Mouse (Mus musculus) spleen, postnatal 10 days (tissue): Measurements from ENCODE around the gene Zbtb48.

Source experiments
- DNase-seq, 2 experiments: peaks; one replicate each; pipeline ENCODE4 v3.0.0; 2021 to 2022; ENCODE audit warnings: low spot score in 2 of 2

Gene Zbtb48

DNA sequence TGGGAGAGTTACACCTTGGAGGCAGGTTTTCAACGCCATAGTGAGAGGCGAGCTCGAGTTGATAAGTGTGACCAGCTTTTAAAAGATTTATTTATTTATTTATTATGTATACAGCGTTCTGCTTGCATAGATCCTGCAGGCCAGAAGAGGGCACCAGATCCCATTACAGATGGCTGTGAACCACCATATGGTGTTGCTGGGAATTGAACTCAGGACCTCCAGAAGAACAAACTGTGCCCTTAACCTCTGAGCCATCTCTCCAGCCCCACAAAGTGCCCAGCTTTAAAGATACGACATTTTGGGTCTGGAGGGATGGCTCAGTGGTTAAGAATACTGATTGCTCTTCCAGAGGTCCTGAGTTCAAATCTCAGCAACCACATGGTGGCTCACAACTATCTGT, 1.6 kb upstream of the Zbtb48 start:
- DNase-seq, result peak in 1 of 2 experiments; percentile 58

DNA sequence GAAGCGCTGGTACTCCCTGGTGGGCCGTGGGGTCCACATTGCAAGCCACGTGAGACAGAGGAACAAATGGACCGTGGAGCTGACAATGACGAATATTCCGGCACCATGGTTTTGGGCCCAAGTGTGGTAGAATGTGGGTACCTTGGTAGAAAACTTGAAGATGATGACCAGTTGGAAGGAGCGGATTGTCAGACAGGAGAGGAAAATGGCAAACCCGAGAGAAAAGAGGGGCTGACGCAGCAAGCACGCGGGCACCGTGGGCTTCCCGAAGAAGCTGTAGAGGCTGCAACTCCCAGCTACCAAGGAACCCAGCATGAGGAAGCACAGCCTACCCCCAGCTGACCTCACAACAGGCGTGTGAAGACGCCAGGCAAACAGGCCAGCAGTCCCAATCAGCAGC, 985 bp upstream of the Zbtb48 start:
- no peak for DNase-seq

DNA sequence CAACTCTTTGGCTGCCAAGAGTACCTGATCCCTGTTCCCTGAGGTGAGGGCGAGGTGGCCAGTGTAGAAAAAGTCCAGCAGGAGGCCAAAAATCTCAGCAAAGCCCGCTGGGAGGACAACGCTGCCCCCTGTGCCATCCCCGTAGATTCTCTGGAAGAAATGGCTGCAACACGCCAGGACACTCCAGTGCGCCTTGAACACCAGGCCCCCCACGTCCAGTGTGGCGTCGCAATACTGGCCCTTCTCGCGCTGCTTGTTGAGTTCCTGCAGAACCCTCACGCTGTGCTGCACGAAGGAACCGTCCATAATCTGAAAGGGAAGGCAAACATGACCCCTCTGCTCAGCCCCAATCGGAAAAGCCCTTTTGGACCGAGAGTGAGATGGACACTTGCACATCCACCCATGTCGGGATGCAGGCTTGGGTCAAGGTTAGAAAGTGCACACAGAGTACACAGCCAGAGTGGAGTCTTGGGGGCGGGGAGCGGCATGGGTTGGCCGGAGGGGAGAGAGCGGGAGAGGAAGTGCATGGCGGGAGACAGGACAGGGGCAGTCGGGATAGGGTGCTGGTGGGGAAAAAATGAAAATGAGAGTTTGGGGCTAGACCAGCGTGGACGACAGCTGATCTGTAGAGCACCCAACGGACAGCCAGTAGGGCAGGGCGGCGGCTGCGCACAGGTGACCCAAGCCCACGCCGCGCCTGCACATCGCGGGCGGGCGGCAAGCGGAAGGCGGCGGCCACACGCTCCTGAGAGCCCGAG, 541 bp downstream of the Zbtb48 start:
- DNase-seq, result peak in 1 of 2 experiments; percentile 30

DNA sequence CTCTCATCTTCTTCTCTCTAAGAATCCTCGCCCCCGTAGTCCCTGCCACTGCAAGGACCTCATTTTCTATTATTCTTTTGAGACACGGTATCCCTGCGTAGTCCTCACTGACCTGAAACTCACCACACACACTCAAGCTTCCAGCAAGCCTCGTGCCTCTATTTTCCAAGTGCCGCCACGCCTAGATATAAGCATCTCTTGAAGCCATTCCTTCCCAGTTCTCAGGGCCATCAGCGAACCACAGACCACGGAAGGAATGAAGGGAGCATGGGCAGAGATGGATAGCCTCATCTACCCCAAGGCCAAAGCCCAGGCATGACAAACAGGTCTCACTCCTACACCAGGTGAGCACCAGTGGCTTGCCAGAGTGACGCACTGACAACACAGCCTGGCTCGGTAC, 2.9 kb downstream of the Zbtb48 start:
- no peak for DNase-seq

DNA sequence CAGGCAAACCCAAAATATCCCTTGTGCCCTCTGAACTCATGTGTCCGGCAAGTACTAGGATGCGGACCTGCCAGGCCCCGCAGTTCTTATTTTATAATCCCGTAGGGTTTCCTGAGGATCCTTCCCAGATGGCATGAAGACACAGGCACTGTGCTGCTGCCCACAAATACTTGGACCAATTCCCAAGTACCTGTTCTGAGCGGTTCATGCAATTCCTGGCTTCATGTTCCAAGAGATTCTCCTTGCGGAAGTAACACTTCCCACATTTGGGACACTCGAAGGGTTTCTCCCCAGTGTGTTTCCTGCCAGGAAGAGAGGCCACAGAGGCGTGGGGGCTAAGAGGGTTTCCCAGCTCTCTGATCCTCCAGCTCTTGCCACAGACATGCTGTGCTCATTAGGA, 5.0 kb downstream of the Zbtb48 start:
- DNase-seq, result no peak

DNA sequence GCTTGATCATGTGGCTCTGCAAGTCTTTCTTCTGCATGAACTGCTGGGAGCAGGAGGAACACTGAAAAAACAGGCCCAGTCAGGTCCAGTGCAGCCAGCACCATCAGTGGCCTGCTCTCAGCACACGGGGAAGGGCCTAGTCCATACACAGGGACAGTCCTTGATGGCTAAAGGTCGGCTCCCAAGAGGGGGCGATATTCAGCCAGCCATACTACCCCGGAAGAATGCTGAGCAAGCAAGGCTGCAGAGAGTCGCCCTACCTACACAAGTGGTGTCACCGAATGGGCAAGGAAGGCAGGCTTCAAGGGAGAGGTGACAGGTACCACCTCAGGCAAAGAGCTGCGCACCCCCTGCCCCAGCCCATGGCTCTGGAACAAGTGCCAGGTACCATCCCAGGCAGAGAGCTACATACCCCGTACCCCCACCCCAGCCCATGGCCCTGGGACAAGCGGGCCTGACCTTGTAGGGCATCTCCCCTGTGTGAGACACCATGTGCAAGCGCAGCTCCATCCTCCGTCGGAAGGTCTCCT, 5.8 kb downstream of the Zbtb48 start:
- no peak for DNase-seq

DNA sequence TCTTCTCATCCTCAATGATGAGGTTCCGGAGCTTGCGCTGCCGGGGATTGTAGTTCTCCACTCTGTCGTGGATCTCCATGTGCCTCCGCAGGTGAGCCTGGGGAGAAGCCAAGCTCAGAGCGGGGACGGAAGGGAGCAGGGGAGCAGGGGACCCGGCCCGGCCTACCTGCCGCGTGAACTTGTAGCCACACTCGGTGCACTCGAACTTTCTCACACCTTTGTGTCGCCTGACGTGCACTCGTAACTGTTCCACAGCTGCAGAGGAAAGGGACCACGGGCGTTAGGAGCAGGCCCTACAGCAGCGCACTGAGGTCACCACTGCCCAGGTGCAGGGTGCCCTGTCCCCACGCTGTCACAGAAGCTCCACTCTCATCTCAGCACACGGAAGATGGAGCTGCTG, 7.4 kb downstream of the Zbtb48 start:
- DNase-seq, result no peak

DNA sequence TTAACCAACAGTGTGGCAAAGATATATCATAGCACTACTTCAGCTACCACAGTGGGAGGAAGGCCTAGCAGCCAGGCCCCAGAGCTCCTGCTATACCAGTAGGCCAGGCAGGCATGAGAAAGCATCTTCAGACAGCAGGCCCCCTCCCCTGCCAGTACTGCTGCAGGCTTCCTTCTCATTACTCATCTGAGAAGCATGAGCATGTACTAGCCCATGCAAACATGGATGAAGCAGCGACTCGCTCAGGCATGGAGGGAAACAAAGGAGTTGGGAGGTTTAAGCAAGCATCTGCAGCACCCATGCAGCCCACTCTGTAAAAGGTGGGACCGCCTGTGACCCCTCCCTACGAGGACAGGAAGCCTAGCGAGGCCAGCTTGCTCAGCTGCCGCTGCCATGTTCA, 8.4 kb downstream of the Zbtb48 start:
- DNase-seq, result no peak

DNA sequence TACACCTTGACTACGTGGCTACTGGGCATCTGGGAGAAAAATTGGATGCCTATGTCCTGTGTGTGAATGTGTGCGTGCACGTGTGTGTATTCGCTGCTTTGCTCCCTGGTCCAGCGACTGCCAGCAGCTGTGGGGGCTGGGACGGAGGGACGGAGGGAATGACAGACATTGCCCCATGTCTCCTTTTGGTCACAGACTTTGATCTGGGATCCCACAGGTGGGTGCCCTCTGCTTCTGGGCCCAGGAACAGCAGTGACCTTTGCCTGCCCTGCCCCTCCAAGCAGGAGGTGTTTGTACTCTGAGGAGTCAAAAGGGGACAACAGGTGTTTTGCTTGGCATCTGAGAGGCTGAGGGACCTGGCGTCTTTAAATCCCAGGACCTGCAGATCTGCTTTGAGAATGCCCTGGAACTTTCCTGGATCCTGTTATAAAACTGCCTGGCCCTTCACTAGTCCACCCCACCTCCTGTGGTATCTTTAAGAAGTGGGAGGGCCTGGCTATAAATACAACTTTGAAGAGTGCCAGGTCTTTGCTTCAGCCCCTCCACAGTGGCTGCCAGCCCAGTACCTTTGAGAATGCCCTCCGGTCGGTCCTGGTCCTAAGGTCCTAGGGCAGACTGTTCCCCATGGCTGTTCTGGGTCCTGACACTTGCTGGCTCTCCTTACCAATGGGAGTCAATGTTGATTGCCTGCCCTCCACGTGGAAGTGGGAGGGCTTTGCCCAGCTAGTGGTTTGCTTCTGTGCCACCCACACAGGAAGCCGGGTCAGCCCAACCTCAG, 14.2 kb downstream of the Zbtb48 start:
- DNase-seq, result no peak

DNA sequence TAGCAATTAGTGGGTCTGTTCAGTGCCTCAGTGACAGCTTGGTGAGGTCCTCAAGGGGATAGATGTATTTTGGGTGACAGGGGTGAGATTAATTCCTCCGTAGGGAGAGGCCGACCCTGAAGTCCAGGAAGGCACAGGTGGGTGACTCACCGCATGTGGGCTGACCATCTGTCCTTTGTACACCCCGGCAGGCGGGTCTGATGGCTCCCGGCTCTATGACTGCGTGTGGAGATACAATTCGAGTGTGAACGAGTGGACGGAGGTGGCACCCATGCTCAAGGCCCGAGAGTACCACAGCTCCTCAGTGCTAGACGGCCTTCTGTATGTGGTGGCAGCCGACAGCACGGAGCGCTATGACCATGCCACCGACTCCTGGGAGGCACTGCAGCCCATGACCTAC, 15.4 kb downstream of the Zbtb48 start:
- no peak for DNase-seq

DNA sequence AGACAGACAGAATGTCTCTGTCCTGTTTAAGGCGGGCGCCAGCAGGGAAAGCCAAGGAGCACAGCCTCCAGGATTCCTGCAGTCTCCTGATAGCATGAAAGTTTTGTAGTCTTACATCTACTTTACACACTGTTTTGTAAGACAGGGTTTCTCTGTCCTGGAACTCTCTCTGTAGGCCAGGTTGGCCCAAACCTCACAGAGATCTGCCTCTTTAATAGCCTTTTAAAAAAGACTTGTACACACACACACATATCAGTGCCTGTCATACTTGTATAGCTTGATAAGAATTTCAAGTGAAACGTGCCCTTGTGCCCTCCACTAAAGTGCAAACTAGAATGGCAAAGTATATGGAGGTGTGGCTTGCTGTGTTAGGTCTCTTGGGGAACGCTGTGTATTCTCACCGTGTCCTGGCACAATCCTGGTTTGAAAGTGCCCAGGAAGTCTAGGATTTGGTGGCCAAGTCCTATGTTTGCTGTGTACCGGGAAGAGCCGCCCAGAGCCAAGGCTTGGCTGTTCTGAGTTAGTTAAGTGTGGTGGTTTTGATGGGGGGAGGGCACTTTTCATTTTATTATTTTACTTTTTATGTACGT, 16.2 kb downstream of the Zbtb48 start:
- DNase-seq, result no peak

DNA sequence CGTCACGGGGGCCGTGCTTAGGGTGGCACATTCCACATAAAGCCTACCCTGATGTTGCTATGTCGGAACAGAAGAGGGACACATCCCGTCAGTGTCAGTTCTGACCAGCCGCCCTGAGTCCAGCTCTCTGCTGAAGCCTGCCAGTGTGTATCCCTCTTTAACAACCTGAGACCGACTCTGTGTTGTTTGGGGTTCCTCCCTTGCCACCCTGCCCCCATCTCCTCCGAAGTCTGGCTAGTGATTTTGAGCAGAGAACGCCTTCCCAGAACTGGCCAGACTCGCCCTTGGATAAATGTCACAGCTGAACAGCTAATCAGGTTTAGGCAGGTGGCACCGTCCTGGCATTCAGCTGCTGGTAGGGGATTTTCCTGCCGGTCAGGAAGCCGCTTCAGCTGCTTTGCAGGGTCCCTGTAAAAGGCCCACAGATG, 16.8 kb downstream of the Zbtb48 start:
- DNase-seq, result peak; percentile 24 to 55

DNA sequence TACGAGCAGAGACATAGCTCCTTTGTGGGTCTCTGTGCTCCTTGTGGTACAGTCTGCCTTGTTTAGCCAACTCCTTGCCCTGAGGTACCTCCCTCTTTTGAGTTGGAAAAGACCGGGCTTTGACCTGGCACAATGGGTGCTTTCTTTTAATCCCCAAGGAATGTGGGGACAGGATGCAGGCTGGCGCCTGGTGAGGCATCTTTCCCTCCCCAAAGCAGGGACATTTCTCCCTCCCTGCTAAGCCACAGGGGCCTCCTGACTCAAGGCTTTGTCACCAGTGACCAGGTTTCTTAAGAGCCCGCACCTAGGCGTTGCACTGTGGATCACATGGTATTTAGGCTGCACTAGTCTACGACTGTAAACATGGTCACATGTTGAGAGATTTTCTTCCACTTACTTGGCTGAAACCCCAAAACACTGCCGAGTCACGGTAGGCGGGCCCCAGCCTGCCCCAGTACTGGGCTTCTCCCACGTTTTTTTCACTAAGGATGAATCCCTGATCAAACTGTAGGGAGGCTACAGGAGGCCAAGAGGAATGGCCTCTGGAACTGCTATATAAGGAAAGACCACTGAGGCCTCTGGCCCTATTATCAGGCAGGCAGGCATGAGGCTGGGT, 17.3 kb downstream of the Zbtb48 start:
- peak; percentile 36 to 69 for DNase-seq

DNA sequence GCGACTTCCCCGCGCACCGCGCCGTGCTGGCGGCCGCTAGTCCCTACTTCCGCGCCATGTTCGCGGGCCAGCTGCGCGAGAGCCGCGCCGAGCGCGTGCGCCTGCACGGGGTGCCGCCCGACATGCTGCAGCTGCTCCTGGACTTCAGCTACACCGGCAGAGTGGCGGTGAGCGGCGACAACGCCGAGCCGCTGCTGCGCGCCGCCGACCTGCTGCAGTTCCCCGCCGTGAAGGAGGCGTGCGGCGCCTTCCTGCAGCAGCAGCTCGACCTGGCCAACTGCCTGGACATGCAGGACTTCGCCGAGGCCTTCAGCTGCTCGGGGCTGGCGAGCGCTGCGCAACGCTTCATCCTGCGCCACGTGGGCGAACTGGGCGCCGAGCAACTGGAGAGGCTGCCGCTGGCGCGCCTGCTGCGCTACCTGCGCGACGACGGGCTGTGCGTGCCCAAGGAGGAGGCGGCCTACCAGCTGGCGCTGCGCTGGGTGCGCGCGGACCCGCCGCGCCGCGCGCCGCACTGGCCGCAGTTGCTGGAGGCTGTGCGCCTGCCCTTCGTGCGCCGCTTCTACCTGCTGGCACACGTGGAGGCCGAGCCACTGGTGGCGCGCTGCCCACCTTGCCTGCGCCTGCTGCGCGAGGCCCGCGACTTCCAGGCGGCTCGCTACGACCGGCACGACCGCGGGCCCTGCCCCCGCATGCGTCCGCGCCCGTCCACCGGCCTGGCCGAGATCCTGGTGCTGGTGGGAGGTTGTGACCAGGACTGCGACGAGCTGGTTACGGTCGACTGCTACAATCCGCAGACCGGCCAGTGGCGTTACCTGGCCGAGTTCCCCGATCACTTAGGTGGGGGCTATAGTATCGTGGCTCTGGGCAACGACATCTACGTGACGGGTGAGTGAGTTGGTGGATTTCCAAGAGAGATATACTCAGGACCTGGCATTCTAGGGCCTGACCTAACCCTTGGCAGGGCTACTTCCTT, 18.1 kb downstream of the Zbtb48 start:
- DNase-seq, result peak in 1 of 2 experiments; percentile 63

DNA sequence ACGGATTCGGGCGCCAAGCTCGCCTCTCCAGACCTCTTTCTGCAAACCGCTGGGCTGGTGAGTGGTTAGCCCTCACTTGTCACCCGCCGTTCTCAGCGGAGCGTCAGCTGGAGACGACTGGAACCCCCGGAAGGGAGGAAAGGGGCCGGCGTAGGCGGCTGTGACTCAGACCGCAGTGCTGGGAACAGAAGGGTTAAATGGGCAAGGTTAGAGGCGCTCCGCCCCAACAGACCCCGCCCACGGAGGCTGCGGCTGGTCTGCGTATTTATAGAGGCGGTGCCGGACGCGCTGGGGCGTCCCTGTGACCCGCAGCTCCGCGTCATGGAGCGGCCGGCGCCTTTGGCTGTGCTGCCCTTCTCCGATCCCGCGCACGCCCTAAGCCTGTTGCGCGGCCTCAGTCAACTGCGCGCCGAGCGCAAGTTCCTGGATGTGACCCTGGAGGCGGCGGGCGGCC, 18.8 kb downstream of the Zbtb48 start, which contains the start of gene Klhl21:
Gene Klhl21, plus strand, starts transcription at position 182 of the 454 bp plus-strand sequence.
- peak; percentile 84 to 93 for DNase-seq

DNA sequence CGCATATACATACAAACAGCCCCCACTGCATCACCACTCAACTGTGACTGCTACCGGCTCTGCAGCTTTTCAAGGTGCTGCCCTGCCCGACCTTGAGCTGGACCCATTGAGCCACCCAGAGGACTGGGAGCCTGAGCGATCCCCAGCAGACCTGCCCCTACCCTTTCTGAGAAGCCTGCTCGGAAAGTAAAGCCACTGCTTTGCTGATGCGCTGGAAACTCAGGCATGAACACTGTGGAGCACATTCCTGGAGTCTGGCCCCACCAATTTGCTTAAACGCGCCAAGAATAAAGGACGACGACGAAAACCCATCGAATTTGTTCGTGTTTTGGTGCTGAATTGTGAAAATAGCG, 19.3 kb downstream of the Zbtb48 start:
- DNase-seq, result no peak

DNA sequence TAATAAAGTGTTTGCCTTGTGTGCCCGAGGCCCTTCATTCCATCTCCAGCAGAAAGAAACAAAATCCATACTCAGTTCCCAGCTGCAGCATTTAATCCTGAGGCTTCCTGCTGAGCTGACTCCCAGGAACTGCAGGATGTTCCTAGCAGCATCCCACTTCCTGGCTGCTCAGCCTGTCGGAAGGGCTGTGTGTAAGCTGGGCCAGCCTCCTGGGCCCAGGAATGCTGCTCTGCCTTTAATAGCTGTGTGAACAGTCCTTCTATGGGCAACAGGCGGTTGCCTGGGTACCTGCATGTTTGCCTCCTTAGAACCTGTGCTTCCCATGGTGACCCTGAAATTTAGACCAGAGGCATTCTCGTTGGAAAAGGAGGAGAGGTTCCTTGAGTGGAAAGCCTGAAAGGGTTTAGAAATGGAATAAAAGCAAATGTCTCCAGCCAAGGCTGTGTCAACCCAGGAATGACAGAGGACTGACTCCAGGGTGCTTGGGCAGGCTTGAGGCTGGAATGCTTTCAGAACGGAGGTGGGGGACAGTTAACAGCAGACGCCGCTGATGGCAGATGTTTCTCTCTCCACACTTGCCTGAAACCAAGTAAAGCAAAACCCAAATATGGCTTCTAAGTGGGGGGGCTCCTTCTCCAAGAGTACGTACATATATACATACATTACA, 19.9 kb downstream of the Zbtb48 start:
- no peak for DNase-seq

DNA sequence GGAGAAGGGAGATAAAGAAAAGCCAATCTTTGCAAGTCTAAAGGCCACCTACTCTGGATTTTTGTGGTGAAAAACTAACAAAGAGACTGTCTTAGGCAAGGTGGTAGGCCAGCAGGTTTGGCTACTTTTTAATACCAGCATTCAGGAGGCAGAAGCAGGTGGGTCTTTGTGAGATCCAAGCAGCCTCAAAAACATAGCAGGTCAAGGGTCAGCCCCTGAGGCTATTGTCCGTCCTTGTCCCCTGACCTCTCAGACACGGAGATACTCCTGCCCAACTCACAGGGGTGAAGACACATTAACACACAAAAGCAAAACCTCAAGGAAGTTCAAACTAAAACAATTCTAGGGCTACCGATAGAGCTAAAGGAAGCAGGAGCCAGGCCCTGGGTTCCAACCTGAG, 20.7 kb downstream of the Zbtb48 start:
- no peak for DNase-seq

DNA sequence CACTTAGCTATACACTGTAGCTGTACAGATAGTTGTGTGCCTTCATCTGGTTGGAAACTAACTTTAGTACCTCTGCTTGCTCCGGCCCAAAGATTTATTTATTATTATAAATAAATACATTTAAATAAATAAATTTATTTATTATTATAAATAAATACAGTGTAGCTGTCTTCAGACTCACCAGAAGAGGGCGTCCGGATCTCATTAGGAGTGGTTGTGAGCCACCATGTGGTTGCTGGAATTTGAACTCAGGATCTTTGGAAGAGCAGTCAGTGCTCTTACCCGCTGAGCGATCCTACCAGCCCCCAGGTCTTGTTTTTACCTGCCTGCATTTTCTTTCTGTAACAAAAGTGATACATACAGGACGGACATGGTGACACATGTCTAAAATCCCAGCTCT, 21.3 kb downstream of the Zbtb48 start:
- DNase-seq, result no peak

DNA sequence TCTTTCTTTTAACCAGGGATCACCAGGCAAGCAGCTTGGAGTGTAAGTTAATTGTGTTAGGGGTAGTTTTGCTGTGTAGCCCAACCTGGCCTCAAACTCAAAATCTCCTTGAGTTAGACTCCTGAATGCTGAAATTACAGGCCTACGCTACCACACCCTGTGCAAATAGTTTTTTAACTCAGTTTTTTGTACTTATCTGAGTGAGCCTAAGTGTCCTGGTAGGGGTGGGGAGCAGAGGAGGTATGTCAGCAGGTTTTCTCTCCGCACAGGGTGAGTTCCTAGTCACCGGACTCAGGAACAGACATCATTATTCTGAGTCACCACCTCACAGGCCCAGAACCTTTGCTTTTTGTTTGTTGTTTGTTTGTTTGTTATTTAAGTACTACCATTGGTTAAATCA, 25.4 kb downstream of the Zbtb48 start:
- no peak for DNase-seq
